Mouse (Mus musculus) small intestine, adult 2 months (tissue): ENCODE results near the gene Mcoln1.

Source experiments
- CTCF ChIP-seq: fragments of 200-500 bp; IDR thresholded peaks from 2 replicates; pipeline ENCODE4 v1.5.1; 2012; ENCODE audit warnings: low read depth, mild to moderate bottlenecking, control low read depth, inconsistent platforms, low read length, moderate library complexity, mixed read lengths; ENCODE audit not compliant: insufficient replicate concordance, insufficient read length; ENCODE audit errors: extremely low read depth
- POLR2A ChIP-seq: fragments of 200-500 bp; IDR thresholded peaks from 2 replicates; pipeline ENCODE4 v1.6.1; 2012; ENCODE audit warnings: low read depth, mild to moderate bottlenecking, control low read depth, inconsistent platforms, low read length, moderate library complexity

DNA sequence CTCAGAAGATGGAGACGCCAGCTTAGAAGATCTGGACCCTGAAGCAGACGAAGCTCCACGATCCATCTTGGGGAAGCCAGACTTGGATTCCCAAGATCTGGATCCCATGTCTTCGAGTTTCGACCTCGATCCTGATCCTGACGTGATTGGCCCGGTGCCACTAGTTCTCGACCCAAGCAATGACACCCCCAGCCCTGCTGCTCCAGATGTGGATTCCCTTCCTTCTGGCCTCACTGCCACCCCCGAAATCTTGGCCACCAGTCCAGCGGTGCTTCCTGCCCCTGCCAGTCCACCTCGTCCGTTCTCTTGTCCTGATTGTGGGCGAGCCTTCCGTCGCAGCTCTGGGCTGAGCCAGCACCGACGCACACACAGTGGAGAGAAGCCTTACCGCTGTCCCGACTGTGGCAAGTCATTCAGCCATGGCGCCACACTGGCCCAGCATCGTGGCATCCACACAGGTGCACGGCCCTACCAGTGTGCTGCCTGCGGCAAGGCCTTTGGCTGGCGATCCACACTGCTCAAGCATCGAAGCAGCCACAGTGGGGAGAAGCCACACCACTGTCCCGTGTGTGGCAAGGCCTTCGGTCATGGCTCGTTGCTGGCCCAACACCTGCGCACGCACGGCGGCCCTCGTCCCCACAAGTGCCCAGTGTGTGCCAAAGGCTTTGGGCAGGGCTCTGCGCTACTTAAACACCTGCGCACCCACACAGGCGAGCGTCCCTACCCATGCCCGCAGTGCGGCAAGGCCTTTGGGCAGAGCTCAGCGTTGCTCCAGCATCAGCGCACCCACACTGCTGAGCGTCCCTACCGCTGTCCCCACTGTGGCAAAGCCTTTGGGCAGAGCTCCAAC, 4.5 kb upstream of the Mcoln1 start:
- TF ChIP-seq POLR2A (no peak), CTCF (no peak)
